Mouse (Mus musculus): Measurements from ENCODE around the gene Szrd1.

DNA sequence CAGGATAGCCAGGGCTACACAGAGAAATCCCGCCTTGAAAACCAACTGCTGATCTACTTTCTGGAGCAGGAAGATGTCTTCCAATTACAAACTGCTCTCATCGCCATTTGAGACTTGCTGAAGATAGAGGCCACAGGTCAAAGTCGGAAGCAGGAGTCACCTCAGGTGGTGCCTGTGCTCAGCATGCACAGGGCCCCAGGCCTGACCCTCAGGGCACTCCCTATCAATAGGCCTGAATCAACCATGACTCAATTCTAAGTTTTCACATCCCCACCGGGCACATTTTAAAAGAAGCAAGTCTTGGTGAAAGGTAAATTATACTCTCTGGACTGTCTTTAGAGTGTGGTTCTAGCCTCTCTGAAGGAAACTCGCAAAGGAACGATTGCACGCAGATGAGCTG, 3.4 kb downstream of the Szrd1 start:
- TF ChIP-seq EP300 (optimal IDR thresholded peaks at IDR 0.05) (no peak), CTCF (IDR thresholded peaks at IDR 0.05; ENCODE audit: low read depth) (no peak)
